ENCODE assay signal across 9 mouse cellular contexts in the genomic region with DNA sequence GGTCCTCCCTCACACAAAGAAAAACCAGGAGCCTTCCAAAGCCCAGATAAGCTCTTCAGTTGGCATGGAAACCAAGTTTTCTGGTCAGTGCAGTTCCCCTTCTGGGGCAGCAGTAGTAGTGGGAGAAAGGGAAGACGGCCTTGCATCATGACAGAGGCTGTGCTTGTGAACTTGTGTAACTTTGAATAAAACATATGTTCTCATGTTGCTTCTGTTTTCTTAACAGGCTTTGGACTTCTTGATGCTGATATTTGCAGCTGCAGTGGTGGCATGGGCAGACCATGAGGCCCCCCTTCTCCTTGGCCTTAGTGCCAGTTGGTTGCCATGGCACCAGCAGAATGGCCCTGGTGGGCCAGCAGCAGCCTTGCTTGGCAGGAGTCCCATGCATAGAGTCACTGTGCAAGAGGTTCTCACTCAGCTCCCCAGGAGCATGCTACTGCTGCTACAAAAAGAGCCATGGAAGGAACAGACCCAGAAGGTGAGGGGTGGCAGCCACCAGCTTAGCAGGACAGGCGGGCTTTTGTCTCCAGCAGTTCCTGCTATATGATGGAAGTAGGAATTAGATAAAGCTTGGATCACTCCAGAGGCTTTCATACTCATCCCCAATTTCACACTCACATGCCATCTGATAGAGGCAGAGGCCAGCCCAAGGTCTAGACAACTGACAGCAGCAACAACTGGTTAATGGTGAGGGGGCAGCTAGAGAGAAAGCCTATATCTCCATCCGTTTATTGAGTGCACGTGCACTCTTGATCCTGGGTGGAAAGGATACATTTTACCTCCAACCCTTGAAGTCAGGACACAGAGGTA. TPM values are rescaled to one million over a fixed set of nuclear protein-coding genes. Genes with fewer than 3 reads are reported as not detected.
A peak's percentile ranks its signal among the peaks of the same experiment; 100 is the strongest.
DNase-seq lines count a peak whose midpoint lies in the region; ATAC-seq and TF ChIP-seq lines count a peak whose summit lies in the region.
"Had no signal": no experiment of that assay in that cellular context is flagged by ENCODE, and none has a peak within 500 bp of the region (broad histone marks: within the 10 kb centered on the region; RNA-seq: fewer than 3 reads in every experiment).

No protein-coding gene starts in this region.

- WGBS in lung, adult 2 months: 82% methylated on average over 4 of the region's 4 CpGs
- 77% methylated on average over 4 of the region's 4 CpGs for WGBS in liver, postnatal 0 days (ENCODE audit: insufficient replicate concordance)
- 81% methylated on average over 4 of the region's 4 CpGs for WGBS in neural tube, embryonic 13.5 days

- no peak overlapping the region for H3K9ac ChIP-seq in liver, postnatal 0 days (replicated peaks)
- H3K9ac ChIP-seq in neural tube, embryonic 13.5 days: no peak overlapping the region

- no peak overlapping the region for H3K4me2 ChIP-seq in liver, postnatal 0 days (ENCODE audit: low read depth, low read length)
- H3K4me2 ChIP-seq in neural tube, embryonic 13.5 days: no peak overlapping the region

- no peak for TF ChIP-seq CTCF in lung, adult 2 months (IDR thresholded peaks at IDR 0.05; ENCODE audit: insufficient read depth, low read length)
- no peak for TF ChIP-seq CTCF in liver, postnatal 0 days (IDR thresholded peaks at IDR 0.05; ENCODE audit: low read depth)

- H3K4me3 ChIP-seq in lung, adult 2 months (replicated peaks; ENCODE audit: extremely low read depth, low read depth, low read length): no peak overlapping the region
- no peak overlapping the region for H3K4me3 ChIP-seq in liver, postnatal 0 days (ENCODE audit: low read depth, low read length)
- H3K4me3 ChIP-seq in neural tube, embryonic 13.5 days: no peak overlapping the region
- H3K4me3 ChIP-seq: heart, adult 2 months had no signal

- ATAC-seq in hematopoietic stem cell, adult 5-6 weeks (replicated peaks in 1 of 2; ENCODE audit: insufficient read depth in 1 of 2, low FRiP score in 2 of 2, low TSS enrichment in 1 of 2, low read depth in 1 of 2, poor library complexity in 2 of 2, severe bottlenecking in 2 of 2): peak; percentile 75 to 77; a peak in 3 of 4 replicates
- 0 out of 2 replicates have a peak, but pooled peaks have one; percentile 31 for ATAC-seq in liver, postnatal 0 days
- ATAC-seq in neural tube, embryonic 13.5 days (ENCODE audit: low read depth): peak; percentile 96
- no peak for ATAC-seq in activated CD4-positive, CD25-positive, alpha-beta regulatory T cell, adult 4 months

- H3K27ac ChIP-seq in liver, postnatal 0 days (ENCODE audit: low read depth): no peak overlapping the region
- H3K27ac ChIP-seq in neural tube, embryonic 13.5 days (replicated peaks): no peak overlapping the region
- H3K27ac ChIP-seq: heart, adult 2 months had no signal

- peaks cover 8% of the 10 kb centered on the region; the same call in 1 of the 2 replicates for H3K36me3 ChIP-seq in liver, postnatal 0 days (replicated peaks; ENCODE audit: insufficient read depth, low read length)
- 0 out of 2 replicates have a peak, but pooled peaks cover 12% of the 10 kb centered on the region for H3K36me3 ChIP-seq in neural tube, embryonic 13.5 days

- H3K9me3 ChIP-seq in liver, postnatal 0 days (ENCODE audit: low read length): no peaks in the 10 kb centered on the region
- no peaks in the 10 kb centered on the region for H3K9me3 ChIP-seq in neural tube, embryonic 13.5 days

- no peak for TF ChIP-seq POLR2A in lung, adult 2 months (IDR thresholded peaks at IDR 0.05; ENCODE audit: borderline replicate concordance, extremely low read depth, low read depth, low read length)

- DNase-seq in lung, adult 18-20 months: peak; percentile 27 to 28
- no peak for DNase-seq in lung, adult 2 months
- peak; percentile 12 for DNase-seq in embryo, embryonic 11 days
- DNase-seq in liver, postnatal 0 days: peak; percentile 18
- no peak for DNase-seq in kidney, adult 9 months

- no peaks in the 10 kb centered on the region for H3K27me3 ChIP-seq in liver, postnatal 0 days (ENCODE audit: insufficient read depth, low read length)
- H3K27me3 ChIP-seq in neural tube, embryonic 13.5 days: no peaks in the 10 kb centered on the region

- no peak for TF ChIP-seq EP300 in liver, postnatal 0 days (IDR thresholded peaks at IDR 0.05; ENCODE audit: low read depth)

- no peaks in the 10 kb centered on the region for H3K4me1 ChIP-seq in lung, adult 2 months (ENCODE audit: control insufficient read depth, insufficient read depth, low read length)
- H3K4me1 ChIP-seq in liver, postnatal 0 days (ENCODE audit: insufficient read depth): peaks cover 5% of the 10 kb centered on the region; the same call in 1 of the 2 replicates
- H3K4me1 ChIP-seq in neural tube, embryonic 13.5 days (replicated peaks): peaks cover 7% of the 10 kb centered on the region

RNA-seq across cellular contexts. Expression of gene Hacd4, which starts 31.6 kb away (rescaled TPM):
- polyA plus RNA-seq in lung, adult 2 months (2012; rRNA removed): 2.6 and 3.6 TPM in 2 replicates
- total RNA-seq in hematopoietic stem cell, adult 5-6 weeks (2017): 25.9 and 33.5 TPM in 2 replicates
- 5.3 TPM in 2 replicates for polyA plus RNA-seq in liver, postnatal 0 days (2015; fragmentation: Nextera tagmentation; extraction: Ambion mirVana)
- 4.3 and 5.2 TPM in 2 replicates for polyA plus RNA-seq in neural tube, embryonic 13.5 days (2015; fragmentation: Nextera tagmentation; extraction: Ambion mirVana)
- under 1 TPM; 0.13 to 0.42 TPM for polyA plus RNA-seq in activated CD4-positive, CD25-positive, alpha-beta regulatory T cell, adult 4 months (2017; shearing (Covaris generic))

Comparison
In these comparisons a context has a peak if more than half of its experiments do, and no peak if none do; other contexts are left out.
1. DNase-seq: peak in lung, adult 18-20 months (2 of 2), embryo, embryonic 11 days (single experiment) and liver, postnatal 0 days (single experiment); none in lung, adult 2 months (single experiment) and kidney, adult 9 months (single experiment).